Mouse (Mus musculus): ENCODE measurements around the gene Rbpjl. TPM values are rescaled to one million over a fixed set of nuclear protein-coding genes. Genes with fewer than 3 reads are reported as not detected.

Rbpjl gene
- polyA plus RNA-seq (2017; shearing (Covaris generic)) = not detected

DNA sequence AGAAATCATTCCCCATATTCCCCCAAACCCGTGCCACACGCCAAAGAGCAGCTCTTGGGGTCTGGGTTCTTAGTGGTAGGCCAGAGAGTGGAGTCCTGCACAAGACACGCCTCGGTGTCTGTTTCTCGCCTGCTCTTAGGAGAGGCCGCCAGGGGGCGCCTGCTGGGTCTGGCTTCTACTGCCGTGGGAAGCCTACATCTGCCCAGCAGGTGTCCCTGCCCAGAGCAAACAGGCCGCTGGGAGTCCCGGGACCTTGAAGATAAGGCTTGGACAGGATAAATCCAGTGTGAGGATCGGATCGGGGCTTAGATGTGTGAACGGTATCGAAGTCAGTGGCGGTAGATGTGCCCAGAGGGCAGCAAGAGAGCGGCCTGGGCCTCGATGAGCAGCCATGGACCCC is at the start of gene Rbpjl:
Gene Rbpjl (plus strand): TSS at position 236 of the 400 bp plus-strand sequence.

DNA sequence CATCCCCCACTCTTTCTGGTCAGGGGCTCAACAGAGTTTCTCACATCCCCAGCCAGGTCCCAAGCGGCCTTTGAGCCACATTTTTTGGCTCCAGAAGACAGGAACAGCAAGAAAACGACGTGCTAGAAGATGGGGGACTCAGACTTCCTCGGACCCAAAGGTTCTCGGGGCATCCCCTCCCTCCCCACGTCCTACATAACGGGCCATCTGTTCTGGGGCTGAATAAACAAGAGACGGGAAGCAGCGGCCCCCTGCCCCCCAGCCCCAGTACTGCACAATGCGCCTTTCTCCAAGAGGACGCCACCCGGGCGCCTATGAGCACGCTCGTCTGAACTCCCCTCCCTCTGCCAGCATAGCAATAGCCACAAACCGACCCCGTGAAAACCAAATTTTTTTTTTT is 13.9 kb upstream of the Rbpjl start, which contains the start of gene Slpi:
Gene Slpi (minus strand): TSS at position 76 of the 400 bp plus-strand sequence.

DNA sequence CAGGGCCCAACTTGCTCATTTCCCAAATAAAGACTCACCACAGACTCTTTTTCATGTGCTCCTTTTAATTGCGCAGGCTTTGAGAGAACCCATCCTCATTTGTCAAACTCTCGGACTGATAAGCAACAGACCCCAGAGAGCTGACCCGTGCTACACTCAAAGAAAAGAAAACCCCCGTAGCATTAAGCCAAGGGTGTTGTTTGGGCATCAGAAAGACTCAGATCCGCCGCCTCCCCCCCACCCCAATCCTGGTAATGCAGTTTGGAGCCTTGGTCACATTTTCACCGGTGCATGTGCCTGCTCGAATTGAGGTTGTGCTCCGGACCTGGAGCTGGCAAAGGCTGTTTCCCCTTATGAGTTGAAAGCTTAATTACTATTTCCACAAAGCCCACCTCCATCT is 2.1 kb downstream of the Rbpjl start, which contains the start of gene Matn4:
Gene Matn4 (minus strand): TSS at position 101 of the 400 bp plus-strand sequence.

DNA sequence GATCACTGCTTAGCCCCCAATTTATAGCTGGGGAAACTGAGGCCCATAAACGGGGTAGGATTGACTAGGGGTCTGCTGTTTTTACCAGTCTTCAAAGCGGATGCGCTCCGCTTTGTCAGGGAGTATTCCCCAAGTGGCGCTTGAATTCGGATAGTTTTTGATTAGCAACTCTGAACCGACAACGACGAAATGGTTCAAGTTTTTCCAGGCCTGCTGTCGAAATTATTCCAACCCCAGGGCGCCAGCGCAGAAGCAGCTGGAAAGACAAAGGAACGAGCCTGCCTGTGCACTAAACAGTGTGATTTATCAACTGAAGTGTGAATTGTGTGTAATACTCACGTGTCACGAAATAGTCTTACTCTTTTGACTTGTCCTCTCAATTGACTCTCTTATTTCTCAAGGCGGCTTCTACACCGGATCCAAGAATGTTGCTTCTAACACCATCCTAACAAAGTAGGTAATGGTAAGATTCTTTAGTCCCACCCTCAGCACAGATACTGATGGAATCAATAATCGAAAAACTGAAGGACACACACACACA is 40.6 kb downstream of the Rbpjl start, which contains the start of gene Sdc4:
Gene Sdc4 (minus strand): TSS at position 428 of the 541 bp plus-strand sequence.

DNA sequence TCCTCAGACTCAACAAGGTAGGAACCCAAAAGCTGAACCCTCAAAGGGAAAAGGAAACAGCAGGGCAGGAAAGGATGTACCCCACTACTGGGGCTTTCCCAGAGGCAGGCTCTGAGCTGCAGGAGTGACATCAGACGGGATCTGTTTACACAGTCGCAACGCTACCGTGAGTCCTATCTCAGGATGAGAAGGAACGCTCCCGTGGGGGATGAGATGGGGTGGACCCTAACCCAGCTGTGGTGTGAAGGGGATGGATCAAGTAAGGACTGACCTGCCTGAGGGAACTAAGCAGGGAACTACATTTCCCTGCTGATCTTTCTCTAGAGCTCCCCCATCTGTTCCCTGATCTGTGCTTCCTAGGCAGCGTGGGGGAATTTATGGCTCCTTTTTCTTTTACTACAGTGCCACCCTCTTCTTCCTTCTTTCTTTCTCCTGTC is 53.9 kb downstream of the Rbpjl start, which contains the start of gene Sys1:
Gene Sys1 (plus strand): TSS at position 101 of the 437 bp plus-strand sequence.

DNA sequence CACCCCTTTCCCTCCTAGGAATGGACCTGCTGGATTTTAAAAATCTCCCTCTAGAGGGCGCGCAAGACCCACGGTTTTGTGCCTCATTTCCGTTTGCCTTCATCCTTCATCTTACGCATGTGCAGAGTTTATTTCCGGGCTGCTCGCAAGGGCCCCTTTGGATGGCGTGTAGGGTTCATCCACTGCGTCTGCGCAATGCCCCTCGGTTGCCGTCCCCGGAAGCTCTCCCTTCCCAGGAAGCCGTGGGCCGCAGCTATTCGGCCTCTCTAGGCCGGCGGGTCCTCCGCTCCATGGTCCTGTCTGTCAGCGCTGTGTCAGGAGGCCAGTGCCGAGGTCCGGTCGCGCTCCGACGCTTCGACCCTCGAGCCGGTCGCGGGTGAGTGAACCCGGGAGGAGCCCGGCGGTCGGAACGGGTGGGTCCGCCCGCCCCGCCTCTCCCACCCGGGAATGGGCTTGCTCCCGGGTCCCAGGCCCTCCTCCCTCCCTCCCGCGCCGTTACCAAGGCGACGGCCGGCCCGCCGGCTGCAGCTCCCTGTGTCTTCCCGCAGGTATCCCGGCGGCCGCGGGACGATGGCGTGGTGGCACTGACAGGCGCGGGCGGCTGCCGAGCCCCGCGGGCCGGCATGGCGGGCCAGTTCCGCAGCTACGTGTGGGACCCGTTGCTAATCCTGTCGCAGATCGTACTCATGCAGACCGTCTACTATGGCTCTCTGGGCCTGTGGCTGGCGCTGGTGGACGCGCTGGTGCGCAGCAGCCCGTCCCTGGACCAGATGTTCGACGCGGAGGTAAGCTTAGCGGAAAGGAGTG is 58.0 kb downstream of the Rbpjl start, which contains the start of gene Gm20458:
Gene Gm20458 (plus strand): TSS at position 223 of the 807 bp plus-strand sequence.

Other genes starting within 250 kb of the Rbpjl start
- gene Kcns1, start 232.0 kb upstream of the Rbpjl start, polyA plus RNA-seq (2017; shearing (Covaris generic)) = not detected
- under 1 TPM in 1 of 2 experiments, not detected in 1; 0.50 TPM for gene Wfdc5, start 220.4 kb upstream of the Rbpjl start, polyA plus RNA-seq (2017; shearing (Covaris generic))
- gene Wfdc12, start 212.5 kb upstream of the Rbpjl start, polyA plus RNA-seq (2017; shearing (Covaris generic)) = under 1 TPM in 1 of 2 experiments, not detected in 1; 0.43 TPM
- not detected for gene Wfdc15a, start 203.0 kb upstream of the Rbpjl start, polyA plus RNA-seq (2017; shearing (Covaris generic))
- gene Wfdc15b, start 181.5 kb upstream of the Rbpjl start, polyA plus RNA-seq (2017; shearing (Covaris generic)) = not detected
- gene Svs2, start 164.7 kb upstream of the Rbpjl start, polyA plus RNA-seq (2017; shearing (Covaris generic)) = not detected
- not detected for gene Svs3b, start 146.5 kb upstream of the Rbpjl start, polyA plus RNA-seq (2017; shearing (Covaris generic))
- not detected for gene Svs4, start 124.7 kb upstream of the Rbpjl start, polyA plus RNA-seq (2017; shearing (Covaris generic))
- gene Svs3a, start 113.9 kb upstream of the Rbpjl start, polyA plus RNA-seq (2017; shearing (Covaris generic)) = not detected
- not detected for gene Svs6, start 86.4 kb upstream of the Rbpjl start, polyA plus RNA-seq (2017; shearing (Covaris generic))
- gene Svs5, start 70.4 kb upstream of the Rbpjl start, polyA plus RNA-seq (2017; shearing (Covaris generic)) = not detected
- 10 to 100 TPM in 1 of 2 experiments, 1 to 10 TPM in 1; 8.3 to 12.3 TPM for gene Slpi, start 14.0 kb upstream of the Rbpjl start, polyA plus RNA-seq (2017; shearing (Covaris generic))
- gene Matn4, start 2.0 kb downstream of the Rbpjl start, polyA plus RNA-seq (2017; shearing (Covaris generic)) = not detected
- gene Sdc4, start 40.7 kb downstream of the Rbpjl start, polyA plus RNA-seq (2017; shearing (Covaris generic)) = 10 to 100 TPM in 1 of 2 experiments, 1 to 10 TPM in 1; 2.1 to 10.2 TPM
- 100 to 1,000 TPM; 109 to 126 TPM for gene Sys1, start 53.8 kb downstream of the Rbpjl start, polyA plus RNA-seq (2017; shearing (Covaris generic))
- 10 to 100 TPM; 11.8 to 17.1 TPM for gene Gm20458, start 57.8 kb downstream of the Rbpjl start, polyA plus RNA-seq (2017; shearing (Covaris generic))
- under 1 TPM in 1 of 2 experiments, not detected in 1; 0.24 TPM for gene Trp53tg5, start 70.6 kb downstream of the Rbpjl start, polyA plus RNA-seq (2017; shearing (Covaris generic))
- 1 to 10 TPM; 3.5 to 4.9 TPM for gene Dbndd2, start 83.0 kb downstream of the Rbpjl start, polyA plus RNA-seq (2017; shearing (Covaris generic))
- gene Pigt, start 94.4 kb downstream of the Rbpjl start, polyA plus RNA-seq (2017; shearing (Covaris generic)) = 10 to 100 TPM; 32.7 to 39.1 TPM
- gene Wfdc2, start 159.3 kb downstream of the Rbpjl start, polyA plus RNA-seq (2017; shearing (Covaris generic)) = 1 to 10 TPM in 1 of 2 experiments, under 1 TPM in 1; 0.43 to 1.1 TPM
- gene Spint3, start 170.3 kb downstream of the Rbpjl start, polyA plus RNA-seq (2017; shearing (Covaris generic)) = not detected
- gene Wfdc6a, start 182.3 kb downstream of the Rbpjl start, polyA plus RNA-seq (2017; shearing (Covaris generic)) = not detected
- not detected for gene Eppin, start 190.5 kb downstream of the Rbpjl start, polyA plus RNA-seq (2017; shearing (Covaris generic))
- gene Wfdc6b, start 210.4 kb downstream of the Rbpjl start, polyA plus RNA-seq (2017; shearing (Covaris generic)) = under 1 TPM in 1 of 2 experiments, not detected in 1; 0.28 TPM
- gene Wfdc8, start 210.5 kb downstream of the Rbpjl start, polyA plus RNA-seq (2017; shearing (Covaris generic)) = under 1 TPM in 1 of 2 experiments, not detected in 1; 0.12 TPM
- gene Wfdc16, start 235.7 kb downstream of the Rbpjl start, polyA plus RNA-seq (2017; shearing (Covaris generic)) = not detected

Data from activated CD4-positive, CD25-positive, alpha-beta regulatory T cell (primary cell).